Mouse (Mus musculus) inflammation-experienced regulatory T-cells, adult 6 months (primary cell): Measurements from ENCODE around the gene Egln1. TPM values are rescaled to one million over a fixed set of nuclear protein-coding genes. Genes with fewer than 3 reads are reported as not detected.

Experiments
- ATAC-seq: one replicate; pipeline ENCODE4 v1.8.0; 2017
- polyA plus RNA-seq, 3 experiments: library from polyadenylated mRNA; unstranded; fragments of 100-300 nt; shearing (Covaris generic); gene quantifications; one replicate each; pipeline ENCODE4 v1.2.1; 2017

Egln1 gene
- polyA plus RNA-seq, 3 experiments from 2014 or later: 9.8 to 12.4 (median 12.0) TPM

DNA sequence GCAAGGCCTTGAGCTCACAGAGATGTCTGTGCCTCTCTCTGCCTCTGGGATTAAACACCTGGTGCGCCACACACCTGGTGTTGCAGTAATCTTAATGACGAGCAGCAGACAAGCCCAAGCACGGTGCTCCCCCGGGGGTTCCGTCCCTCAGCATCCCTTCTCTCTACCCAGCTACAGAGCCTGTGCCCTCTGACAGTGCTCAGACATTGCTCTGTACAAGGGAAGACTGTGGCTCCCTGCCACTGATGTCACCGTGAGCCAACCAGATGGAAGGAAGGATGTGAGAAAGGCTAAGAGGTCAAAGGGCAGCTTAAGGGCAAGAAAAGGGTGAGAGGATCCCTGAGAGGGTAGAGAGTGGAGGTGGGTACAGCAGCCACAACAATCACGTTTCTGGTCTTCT is 4.7 kb downstream of the Egln1 start:
- ATAC-seq: no peak

DNA sequence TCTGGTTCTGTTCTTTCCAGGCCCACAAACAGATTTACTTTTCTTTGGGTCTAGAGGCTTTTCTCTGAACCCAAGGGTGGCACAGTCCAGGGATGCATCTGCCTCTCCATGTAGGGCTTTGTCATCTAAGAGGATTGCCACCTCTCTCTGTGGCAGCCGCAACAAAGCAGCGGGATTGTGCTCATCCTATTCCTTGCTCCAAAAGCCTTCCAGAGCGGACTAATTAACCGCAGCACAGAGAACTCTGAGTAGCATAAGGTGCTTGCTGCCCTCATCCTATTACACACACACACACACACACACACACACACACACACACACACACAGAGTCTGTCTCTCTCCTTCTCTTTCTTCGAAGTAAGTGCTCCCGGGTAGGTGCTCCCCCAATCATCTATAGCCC is 5.3 kb downstream of the Egln1 start:
- ATAC-seq: no peak

DNA sequence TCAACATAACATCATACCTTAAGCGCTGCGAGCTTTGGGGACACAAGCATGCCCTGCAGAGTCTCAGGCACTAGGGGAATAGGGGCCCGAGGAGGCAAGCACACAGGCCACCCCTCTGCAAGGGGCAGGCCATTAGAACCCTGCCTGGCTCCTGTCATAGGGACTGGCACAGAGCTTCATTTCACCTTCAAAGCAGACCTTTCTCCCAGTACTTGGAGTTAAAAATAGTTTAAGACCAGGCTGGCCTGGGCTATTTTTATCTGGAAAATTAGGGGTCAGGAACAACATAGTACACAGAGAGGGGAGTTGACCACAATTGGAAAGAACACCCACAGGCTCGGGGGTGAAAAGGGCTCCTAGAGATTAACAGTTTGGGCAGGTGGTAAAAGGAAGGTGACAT is 11.8 kb downstream of the Egln1 start:
- no peak for ATAC-seq

DNA sequence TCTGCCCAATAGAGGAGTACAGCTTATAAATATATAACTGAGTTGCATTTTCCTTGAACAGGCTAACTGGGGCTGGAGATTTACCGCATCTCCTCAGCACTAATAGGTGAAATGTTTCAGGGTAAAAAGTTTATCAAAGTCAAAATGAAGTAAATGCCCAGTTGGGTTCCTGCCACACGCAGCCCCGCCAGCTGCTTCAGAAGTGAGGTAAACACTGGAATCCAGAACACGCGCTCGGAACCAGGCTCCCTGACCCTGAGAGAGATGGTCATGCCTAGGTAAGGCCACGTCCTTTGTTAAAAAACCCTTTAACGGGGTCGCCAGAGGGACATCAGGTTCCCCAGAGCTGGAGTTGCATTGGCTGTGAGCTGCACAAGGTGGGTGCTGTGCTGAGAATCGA is 12.4 kb downstream of the Egln1 start:
- ATAC-seq: no peak

DNA sequence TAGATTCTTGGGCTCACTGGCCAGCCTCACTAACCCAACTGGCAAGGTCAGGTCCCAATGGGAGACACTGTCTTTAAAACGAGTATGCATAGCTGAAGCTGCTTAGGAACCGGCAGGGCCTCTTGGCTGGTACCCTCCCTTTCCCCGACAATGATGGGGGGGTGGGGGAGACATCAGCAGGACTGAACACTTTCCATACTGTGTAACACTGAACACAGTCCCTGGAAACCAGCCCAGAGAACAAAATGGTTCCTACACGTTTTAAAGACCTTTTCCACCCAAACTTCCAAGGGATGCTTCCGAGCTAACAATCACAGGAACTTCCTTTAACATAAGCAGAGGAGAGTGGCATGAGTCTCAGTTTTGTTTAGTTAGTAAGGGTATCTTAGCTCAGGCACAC is 14.0 kb downstream of the Egln1 start:
- ATAC-seq: no peak

DNA sequence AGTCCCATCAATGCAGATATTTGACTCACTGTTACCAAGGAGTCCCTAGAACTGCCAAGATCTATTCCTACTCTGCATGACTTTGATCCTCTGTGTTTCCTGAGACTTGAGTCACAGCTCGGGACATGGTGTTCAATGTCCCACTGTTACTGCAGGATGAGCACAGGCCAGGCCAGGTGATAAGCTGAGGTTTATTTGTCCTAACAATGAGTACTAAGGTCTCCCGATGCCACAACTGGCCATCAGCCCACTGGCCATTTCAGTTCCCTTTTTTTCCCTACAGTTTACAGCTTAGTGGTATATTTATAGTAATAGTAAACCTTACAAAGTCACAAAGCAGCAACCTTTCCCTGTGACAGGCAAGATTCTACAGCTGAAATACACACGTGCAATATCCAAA is 16.7 kb downstream of the Egln1 start:
- ATAC-seq: no peak

DNA sequence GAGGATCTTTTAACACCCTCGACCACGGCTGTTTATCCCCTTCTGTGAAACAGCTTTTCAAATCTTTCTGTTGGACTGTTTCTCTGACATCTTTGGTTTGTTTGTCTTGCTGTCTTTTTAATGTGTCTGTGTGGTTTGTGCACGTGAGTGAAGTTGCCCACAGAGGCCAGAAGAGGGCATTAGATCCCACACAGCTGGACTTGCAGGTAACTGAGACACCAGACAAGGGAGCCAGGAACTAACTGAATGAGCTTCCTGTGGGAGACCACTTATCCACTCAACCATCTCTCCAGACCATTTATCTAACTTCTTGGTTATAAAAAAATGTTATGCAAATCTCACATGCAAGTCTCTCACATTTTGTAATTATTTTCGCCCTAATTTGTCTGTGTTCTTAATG is 18.5 kb downstream of the Egln1 start:
- no peak for ATAC-seq

DNA sequence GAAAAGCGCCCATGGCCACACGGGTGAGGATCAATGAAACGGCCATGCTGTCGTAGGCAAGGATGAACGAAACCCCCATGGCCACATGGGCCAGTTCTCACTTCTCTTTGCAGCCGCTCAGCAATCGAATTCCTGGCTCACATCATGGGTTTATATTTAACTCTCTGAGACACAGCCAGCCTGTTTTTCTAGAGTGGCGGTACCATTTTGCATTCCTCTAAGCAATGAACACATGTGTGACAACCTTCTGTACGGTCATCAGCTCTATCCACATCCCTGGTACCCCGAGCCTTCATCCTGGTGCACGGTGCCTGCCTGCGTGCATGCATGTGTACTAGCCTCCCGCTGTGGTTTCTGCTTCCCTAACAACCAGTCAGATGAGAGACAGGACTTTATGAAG is 19.0 kb downstream of the Egln1 start:
- ATAC-seq: no peak

DNA sequence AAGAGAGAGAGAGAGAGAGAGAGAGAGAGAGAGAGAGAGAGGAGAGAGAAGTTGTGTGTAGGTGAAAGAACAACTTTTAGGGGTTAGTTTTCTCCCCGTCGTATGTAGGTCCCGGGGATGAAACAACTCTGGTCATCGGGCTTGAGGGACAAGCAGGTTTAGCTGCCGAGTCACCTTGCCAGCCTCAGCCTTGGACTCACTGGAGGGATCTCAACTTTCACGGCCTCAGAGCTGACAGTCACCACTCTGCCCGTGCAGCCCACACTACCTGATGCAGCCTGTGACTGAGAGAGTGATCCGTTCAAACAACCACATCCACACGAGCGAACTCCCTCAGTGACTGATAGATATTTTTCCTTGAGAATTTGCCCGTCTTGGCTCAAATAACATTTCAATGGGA is 20.1 kb downstream of the Egln1 start:
- ATAC-seq: no peak

DNA sequence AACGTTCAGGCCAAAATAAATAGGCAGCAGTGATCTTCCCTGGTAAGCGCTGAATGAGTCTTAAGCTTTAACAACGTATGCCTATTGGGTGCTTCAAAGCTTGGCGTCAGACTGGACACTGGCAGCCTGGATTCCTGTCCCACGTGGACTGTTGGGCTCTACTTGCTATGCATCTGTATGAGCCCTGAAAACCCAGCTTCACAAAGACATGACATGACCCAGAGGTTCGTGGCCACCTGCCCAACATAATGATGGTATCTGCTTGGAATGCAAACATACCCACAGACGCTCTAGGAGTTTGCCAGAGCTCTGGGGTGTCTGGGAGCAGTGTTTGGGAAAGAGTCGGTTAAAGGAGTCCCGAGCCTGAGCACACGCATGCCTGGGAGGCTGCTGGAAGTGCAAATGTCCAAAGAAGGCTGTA is 22.8 kb downstream of the Egln1 start:
- ATAC-seq: no peak

DNA sequence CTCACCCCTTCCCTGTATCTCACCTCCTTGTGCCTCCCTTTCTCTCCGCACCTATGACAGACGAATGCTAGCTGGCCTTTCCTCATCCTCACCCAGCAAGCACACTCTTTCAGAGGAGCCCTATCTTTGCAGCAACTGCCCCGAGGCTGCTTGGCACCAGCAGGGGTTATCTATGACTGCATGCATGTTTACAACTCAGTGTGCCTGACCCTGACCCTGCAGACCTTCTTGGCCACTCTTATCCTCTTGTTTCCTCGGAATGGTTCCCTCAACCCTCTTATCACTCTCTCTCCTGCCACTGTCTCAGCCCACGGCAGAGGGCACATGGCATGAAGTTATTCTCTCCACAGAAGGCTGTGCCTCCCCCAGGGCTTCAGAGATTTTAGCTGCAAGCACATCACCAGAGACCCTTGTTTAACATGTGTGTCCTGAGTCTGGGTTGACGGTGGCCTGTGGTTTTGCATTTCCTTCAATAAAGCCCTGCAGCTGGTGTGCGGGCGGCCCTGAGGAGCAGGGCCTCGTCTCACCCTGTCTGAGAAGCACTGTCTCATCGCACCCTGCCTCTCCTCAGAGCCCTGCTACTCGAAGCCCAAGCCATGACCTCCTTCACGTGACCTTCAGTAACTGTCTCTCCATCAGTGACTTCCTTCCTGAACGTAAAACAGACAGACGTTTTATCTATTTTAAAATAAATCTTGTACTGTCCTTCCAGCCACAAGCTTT is 23.4 kb downstream of the Egln1 start:
- ATAC-seq: no peak

DNA sequence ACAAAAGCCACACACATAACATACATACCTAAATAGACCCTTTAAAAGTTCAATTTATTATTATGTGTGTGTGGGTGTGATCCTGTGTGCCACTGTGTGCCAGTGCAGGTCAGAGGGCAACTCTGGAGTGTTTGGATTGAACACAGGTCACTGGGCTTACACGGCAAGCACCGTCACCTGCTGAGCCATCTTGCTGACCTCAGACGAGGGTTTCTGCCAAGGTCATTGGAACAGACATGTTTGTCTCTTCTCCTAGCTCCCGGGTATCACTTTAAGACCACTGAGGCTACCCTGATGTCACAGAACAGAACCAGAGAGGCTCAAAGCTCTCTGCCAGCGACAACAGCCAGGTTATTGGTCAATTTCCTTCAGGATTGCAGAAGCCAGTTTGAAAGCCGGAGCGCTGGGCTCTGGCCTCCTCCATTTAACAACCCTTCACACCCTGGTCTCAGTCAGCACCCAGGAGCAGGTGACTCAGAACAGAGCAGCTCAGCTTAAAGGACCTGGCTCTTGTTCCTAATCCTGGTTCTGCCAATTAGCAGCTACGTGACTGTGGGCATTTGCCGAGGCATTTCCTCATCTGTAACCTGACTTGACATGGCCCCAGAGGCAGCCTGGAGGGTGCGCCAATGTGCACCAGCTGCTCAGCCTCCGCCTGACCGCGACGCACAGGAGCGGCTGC is 25.0 kb downstream of the Egln1 start:
- ATAC-seq: no peak

DNA sequence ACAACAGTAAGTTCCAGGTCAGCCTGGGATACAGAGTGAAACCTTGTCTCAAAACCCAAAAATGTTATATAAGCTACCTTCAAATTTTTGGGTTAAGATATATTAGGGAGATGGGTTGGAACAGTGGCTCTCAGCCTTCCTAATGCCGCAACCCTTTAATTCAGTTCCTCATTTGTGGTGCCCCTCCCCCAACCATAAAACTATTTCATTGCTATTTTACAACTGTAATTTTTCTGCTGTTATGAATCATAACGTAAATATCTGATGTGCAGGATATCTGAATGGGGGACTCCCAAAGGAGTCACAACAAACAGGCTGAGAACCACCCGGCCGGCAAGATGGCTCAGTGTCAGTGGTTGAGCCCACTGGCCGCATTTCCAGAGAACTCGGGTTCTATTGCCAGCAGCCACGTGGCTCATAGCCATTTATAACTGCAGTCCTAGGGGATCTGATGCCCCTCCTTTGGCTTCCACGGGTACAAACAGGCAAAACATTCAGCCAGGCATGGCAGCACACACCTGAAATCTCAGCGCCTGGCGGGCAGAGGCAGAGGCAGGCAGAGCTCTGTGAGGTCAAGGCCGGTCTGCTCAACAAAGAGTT is 26.5 kb downstream of the Egln1 start:
- no peak for ATAC-seq

DNA sequence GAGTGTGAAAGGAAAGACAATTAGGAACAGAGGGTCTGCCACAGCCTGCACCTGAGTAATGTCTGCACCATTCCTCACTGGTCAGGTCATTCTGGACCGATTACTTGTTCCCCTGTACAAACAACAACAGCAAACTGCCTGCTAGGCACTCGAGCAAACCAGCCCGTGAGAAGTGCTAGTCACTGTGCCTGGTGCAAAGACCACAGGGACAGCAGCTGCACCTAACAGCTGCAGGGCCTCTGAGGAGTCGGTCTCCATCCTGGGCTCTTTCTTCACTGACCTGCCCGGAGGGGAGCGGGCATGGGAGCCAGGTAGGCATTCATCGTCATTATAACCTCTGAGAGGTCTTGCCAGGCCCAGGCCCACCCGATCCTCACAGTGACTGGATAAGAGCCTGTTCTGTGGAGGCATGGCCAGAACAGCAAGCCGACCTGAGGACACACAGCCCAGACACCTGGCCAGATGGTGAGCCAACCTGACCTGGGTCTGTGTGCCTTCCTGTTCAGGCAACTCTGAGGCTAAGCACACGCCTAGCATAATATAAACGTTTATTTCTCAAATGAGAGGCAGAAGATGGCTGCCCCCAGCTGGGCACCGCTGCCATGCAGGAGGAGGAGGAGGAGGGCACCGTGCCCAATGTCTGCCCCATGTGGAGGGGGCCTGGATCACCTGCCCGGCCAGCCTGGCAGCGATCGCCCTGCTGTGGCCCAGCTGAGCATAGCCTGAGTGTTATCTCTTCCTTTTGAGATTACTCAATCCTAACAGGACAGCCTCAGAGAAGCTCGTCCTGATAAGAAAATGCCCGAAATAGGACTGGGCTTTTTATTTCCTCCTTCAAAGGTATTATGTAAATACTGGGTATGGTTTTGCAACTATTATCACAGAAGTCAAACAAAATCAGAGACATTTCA is 27.5 kb downstream of the Egln1 start:
- ATAC-seq: no peak

DNA sequence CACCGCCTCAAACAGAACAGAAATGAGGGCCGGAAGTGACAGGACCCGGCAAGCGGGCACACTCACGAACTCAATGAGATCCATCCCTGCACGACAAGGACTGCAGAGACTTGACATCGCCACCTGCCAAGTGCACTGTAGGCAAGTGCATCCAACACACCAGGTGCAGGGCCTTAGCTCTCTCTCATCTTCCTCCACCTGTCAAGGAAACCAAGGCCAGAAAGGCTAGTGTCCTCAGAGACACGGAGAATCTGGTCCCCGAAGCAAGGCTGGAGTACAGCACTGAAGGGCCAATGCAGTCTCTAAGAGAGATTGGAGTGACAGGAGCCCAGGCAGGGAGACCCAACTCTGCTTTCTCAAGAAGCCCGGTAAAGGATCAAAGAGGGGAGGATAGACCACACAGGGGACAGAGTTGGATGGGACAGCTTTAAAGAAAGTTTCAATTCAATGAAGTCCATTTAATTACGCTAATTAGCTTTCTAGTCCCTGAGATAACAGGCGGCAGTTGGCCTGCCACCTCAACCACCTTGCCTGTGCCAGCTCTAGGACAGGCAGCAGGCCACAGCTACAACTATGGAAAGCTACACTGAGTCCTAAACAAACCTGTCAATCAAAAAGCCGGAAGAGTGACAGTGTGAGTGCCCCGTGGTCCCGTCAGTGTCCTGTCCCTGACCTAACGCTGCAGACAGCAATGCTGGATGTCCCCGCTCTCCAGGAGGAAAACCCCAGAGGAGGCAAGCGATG is 31.2 kb downstream of the Egln1 start:
- ATAC-seq: no peak

DNA sequence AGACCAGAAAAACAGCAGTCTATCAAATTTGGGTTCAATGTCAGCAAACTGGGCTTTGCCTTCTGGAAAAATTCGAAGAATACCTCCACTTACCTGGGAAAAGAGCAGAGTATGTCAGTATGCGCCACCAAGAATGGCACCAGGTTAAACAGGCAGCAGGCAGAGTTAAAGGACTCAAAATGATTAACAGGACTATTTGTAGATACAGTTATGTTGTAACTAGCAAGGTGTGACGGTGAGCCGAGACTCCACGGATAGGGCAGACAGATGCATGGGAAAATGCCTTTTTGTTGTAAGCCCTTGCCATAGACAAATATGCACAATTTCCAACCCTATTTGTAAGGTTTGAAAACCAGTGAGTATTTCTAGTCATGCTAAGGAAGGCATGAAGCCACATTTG is 35.1 kb downstream of the Egln1 start:
- no peak for ATAC-seq

DNA sequence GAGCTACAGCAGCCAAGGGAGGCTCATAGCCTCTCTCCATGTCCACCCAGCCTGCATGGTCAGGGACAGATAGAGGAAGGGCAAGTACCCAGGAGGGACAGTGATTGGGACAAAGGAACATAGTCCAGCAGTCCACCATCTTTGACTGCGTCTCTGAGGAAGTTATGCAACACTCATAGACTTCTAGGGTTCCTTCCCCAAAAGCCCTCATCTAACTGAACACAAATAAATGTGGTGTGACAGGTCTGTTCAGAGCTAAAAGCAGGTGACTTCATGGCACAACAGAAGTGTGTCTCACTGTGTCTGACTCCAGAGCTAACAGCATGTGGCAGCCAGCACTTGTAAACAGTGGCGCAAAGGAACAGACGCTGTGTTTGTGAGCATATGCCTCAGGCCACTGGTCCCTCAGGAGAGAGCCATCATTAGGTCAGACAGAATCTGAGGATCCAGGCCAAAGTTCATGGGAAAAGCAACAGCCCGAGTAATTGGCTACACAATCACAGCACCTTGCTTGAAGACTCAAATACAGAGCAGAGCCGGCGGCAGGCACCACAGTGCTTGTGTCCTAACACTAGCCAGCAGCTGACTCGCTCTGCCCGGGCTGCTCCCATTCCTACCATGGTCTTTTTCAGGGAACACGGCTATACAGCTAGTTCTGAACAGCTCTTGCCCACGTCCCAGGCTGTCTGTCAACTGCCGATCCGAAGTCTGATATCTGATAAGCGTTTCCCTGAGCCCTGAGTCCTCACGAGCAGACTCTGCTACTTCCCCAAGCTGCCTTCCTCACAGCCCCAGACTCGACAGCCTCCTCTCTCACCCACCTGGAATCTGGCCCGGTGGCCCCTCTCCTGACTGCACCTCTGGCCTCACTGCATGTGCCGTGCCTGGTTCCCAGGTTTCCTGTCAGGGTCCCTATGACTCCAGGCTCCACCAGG is 36.9 kb downstream of the Egln1 start:
- no peak for ATAC-seq

DNA sequence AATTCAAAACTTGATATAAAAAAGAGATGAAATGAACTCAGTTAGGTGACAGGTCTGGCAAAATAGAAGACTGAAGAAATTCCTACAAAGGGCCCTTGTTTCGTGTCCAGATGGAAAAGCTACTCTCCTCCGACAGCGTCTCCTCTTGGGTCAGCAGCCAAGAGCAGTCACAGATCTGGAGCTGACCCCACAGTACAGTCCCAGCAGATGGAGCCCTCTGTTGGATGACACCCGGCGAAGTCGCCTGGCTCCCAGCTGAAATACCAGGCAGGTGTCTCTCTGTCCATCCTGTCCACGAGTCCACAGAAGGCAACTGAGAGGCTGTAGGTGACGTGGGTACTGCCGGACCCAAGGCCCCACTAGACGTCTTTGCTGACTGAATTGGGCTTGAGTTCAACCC is 38.8 kb downstream of the Egln1 start:
- no peak for ATAC-seq

DNA sequence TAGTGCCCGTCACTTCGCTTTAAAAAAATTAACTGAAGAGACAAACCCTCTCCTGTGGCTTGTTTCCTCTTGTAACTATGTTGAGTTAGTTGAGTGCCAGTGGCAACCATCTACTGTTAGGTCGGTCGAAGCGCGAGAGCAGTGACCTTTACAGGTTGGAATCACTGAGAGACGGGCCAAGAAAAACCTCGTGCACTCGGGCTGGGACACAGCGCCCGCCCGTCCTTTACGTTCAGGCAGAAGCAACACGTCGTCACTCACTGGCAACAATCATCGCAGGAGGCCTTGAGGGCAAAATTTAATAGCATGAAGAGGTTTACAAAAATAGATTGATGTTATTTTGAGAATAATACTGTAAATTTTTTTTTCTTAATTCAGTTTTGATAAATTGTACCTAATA is 39.2 kb downstream of the Egln1 start:
- no peak for ATAC-seq

DNA sequence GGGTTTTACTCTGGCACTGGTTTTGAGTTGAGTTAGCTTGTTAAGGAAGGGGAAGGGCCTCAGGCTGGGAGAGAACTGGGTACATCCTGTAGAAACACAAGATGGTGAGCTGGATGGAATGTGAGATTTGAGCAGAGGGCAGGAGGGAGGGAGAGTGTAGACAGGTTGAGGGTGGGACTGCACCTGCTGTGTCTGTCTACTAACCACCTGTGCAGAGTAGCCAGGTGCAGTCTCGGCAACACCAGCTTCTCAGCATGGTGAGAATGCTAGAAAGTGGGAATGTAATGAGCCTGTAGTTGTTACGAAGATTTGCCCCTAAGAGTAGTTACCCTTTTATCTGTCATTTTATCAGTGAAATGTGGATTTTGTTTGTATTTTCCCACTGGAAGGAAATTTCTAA is 43.6 kb downstream of the Egln1 start:
- ATAC-seq: no peak

DNA sequence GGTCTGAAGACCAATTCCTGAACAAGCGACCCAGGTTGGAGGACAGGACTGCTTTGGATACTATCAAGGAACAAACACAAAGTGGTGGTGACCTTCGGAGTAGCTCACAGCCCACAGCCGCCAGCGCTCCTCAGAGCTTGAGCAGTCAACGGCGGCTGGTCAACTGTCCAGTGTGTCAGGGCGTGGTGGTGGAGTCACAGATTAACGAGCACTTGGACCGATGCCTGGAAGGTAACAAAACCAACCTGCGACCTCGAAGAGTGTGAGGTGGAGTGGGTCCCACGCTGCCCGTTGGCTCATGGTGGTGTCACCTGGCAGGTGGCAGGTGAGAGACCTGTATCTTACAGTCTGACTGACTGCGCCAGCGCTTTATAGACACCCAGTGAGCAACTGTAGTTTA is 45.9 kb downstream of the Egln1 start:
- no peak for ATAC-seq
